Mouse (Mus musculus) forebrain, embryonic 15.5 days (tissue): ENCODE results near the gene Gm5148. TPM values are rescaled to one million over a fixed set of nuclear protein-coding genes. Genes with fewer than 3 reads are reported as not detected.

Source experiments
- ATAC-seq: fragments of 200-750 bp; cut with Nextera tagmentation; replicated peaks from 2 replicates; pipeline ENCODE4 v1.8.0; 2017; ENCODE audit warnings: mild to moderate bottlenecking, moderate TSS enrichment, moderate library complexity
- H3K27ac ChIP-seq: fragments of 300-500 bp; sonication (generic); replicated peaks from 2 replicates; pipeline ENCODE4 v1.5.1; 2015; ENCODE audit warnings: mild to moderate bottlenecking, inconsistent platforms
- H3K27me3 ChIP-seq: fragments of 300-500 bp; sonication (generic); 2 replicates; pipeline ENCODE4 v1.6.1; 2015; ENCODE audit warnings: inconsistent platforms
- H3K36me3 ChIP-seq: fragments of 300-500 bp; sonication (generic); 2 replicates; pipeline ENCODE4 v1.6.1; 2015; ENCODE audit warnings: mild to moderate bottlenecking, inconsistent platforms
- H3K4me1 ChIP-seq: fragments of 300-500 bp; sonication (generic); 2 replicates; pipeline ENCODE4 v1.6.1; 2015; ENCODE audit warnings: inconsistent platforms
- H3K4me2 ChIP-seq: fragments of 300-500 bp; sonication (generic); replicated peaks from 2 replicates; pipeline ENCODE4 v1.6.1; 2015; ENCODE audit warnings: mild to moderate bottlenecking, inconsistent platforms
- H3K4me3 ChIP-seq: fragments of 300-500 bp; sonication (generic); 2 replicates; pipeline ENCODE4 v1.5.1; 2015; ENCODE audit warnings: mild to moderate bottlenecking, inconsistent platforms
- H3K9ac ChIP-seq: fragments of 300-500 bp; sonication (generic); replicated peaks from 2 replicates; pipeline ENCODE4 v1.6.1; 2015; ENCODE audit warnings: mild to moderate bottlenecking, inconsistent platforms
- H3K9me3 ChIP-seq: fragments of 300-500 bp; sonication (generic); 2 replicates; pipeline ENCODE4 v1.6.1; 2016; ENCODE audit warnings: inconsistent platforms
- WGBS: fragments of 180-500 bp; shearing (Covaris S2); methylation state at CpG from one replicate; pipeline ENCODE4 v1.1.7; 2015; ENCODE audit warnings: mixed read lengths; 5-methylcytosine and 5-hydroxymethylcytosine counted together
- polyA plus RNA-seq: library from polyadenylated mRNA; unstranded; fragments of >200 nt; fragmentation: Nextera tagmentation; extraction: Ambion mirVana; gene quantifications from 2 replicates; pipeline ENCODE4 v1.2.1, GENCODE M21; 2015

Gene Gm5148
- polyA plus RNA-seq, 1 experiment from 2014 or later, result 5.7 TPM

DNA sequence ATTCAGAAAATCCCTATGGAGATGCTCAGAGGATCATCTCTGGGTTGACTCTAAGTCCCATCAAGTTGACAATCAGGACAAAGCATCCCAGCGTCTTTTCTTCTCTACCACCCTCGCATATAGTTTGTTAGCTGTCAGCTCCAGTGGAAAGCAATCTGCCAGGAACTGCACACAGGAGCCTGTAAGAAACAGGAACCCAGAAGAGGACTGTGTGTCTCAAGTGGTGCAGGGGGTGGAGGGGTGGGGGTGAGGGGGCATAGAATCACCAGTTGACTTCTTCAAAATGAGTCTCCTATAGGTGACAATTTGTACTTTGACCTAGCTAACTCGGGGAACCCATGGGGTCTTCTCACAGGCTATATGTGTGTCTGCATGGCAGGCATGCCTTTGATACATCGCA, 12.7 kb downstream of the Gm5148 start:
- Histone ChIP-seq H3K27me3 (no peaks in the 10 kb centered on the region), H3K4me1 (no peaks in the 10 kb centered on the region), H3K4me2 (no peak overlapping the region), H3K9ac (no peak overlapping the region), H3K4me3 (no peak overlapping the region), H3K36me3 (no peaks in the 10 kb centered on the region), H3K9me3 (no peaks in the 10 kb centered on the region), H3K27ac (no peak overlapping the region)
- no peak for ATAC-seq
- 88% methylated on average over 4 of the region's 4 CpGs for WGBS

DNA sequence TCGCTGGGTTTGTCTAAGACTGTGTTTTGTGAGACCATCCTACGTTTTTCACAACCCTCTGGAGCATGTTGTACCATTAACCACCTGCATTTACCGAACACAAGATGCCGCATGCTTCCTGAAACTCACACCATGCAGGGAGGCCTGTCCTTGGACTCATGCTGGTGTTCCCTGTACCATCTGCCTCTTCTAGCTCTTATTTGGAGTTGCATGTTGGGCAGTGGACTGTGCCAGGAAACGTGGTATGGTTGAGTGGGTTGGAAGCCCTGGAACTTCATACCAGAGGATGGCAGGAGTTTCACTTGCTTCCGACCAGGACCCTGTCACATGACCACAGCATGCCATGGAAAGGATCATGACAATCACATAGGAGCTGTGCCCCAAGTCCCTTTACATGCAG, 16.5 kb downstream of the Gm5148 start:
- Histone ChIP-seq H3K27me3 (no peaks in the 10 kb centered on the region), H3K9me3 (no peaks in the 10 kb centered on the region), H3K27ac (no peak overlapping the region), H3K9ac (no peak overlapping the region), H3K36me3 (no peaks in the 10 kb centered on the region), H3K4me1 (no peaks in the 10 kb centered on the region), H3K4me3 (no peak overlapping the region), H3K4me2 (no peak overlapping the region)
- WGBS, result 88% methylated on average over 6 of the region's 6 CpGs
- no peak for ATAC-seq

DNA sequence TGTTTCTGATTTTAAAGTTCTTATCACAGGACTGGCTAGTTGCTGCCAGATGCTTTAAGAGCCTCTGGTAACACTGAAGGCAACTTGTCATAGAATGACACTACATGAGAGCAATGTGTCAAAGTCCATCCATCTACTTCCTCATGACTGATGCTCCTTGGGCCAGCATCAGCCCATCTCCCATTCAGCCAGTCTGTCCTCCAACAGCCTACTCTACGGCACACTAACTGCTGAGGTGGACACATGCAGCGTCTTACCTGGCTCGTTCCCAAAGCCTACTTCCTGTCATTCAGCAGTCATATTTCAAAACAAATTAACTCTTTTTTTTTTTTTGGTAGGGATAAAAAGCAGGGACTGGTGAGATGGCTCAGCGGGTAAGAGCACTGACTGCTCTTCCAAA, 17.9 kb downstream of the Gm5148 start:
- no peak overlapping the region for H3K4me3 ChIP-seq
- no peaks in the 10 kb centered on the region for H3K27me3 ChIP-seq
- no peaks in the 10 kb centered on the region for H3K36me3 ChIP-seq
- no peak for ATAC-seq
- no peak overlapping the region for H3K27ac ChIP-seq
- no peaks in the 10 kb centered on the region for H3K4me1 ChIP-seq
- no peak overlapping the region for H3K9ac ChIP-seq
- WGBS, result 90% methylated on average over 4 of the region's 4 CpGs
- H3K4me2 ChIP-seq, result no peak overlapping the region
- no peaks in the 10 kb centered on the region for H3K9me3 ChIP-seq

DNA sequence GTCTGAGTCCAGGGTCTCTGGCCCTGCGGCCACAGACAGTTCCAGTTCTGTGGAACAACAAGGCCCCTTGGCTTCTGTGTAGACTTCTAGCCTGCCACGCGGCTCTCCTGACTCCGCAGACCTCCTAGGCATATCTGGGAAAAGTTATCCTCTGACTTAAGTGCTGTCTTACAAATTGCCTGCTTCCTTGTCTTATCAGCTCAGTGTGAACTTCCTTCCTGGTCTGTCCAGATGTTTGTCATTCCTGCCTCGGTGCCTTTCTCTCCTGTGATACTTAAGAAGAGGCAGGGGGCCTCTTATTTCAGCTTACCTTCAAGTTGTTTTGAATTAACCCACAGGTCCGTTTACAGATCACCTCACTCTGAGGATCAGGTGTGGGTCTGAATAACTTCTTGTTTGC, 18.9 kb downstream of the Gm5148 start:
- H3K4me3 ChIP-seq, result no peak overlapping the region
- no peak for ATAC-seq
- no peak overlapping the region for H3K9ac ChIP-seq

DNA sequence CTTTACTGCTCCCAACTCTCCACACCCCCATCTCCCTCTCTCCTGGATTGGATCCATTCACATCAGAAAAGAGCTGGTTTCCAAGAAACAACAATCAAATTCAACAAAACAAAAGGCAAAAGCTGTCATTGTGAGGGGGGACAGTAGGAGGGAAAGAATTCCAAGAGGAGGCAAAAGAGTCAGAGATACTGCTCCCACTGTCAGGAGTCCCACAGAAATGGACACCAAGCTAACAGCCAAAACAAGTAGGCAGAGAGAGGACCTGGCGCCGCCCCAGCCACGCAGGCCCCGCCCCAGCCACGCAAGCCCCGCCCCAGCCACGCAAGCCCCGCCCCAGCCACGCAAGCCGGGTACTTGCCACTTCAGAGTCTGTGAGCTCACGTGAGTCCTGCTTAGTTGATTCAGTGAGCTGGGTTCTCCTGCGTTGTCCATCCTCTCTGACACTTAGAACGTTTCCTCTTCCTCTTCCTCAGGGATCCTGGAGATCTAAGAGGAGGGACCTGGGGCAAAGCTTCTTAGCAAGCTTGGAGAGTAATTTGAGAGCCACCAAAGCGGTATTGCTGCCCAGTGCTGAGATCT, 19.5 kb downstream of the Gm5148 start:
- Histone ChIP-seq H3K36me3 (no peaks in the 10 kb centered on the region), H3K4me1 (no peaks in the 10 kb centered on the region), H3K9ac (no peak overlapping the region), H3K9me3 (no peaks in the 10 kb centered on the region), H3K4me2 (no peak overlapping the region), H3K27ac (no peak overlapping the region), H3K4me3 (no peak overlapping the region), H3K27me3 (no peaks in the 10 kb centered on the region)
- no peak for ATAC-seq
- WGBS, result 49% methylated on average over 14 of the region's 14 CpGs

More for the DNA sequence above, 18.9 kb downstream of the Gm5148 start:
- Histone ChIP-seq H3K36me3 (no peaks in the 10 kb centered on the region), H3K4me2 (no peak overlapping the region), H3K27ac (no peak overlapping the region), H3K4me1 (no peaks in the 10 kb centered on the region), H3K9me3 (no peaks in the 10 kb centered on the region), H3K27me3 (no peaks in the 10 kb centered on the region)
- 64% methylated on average over 6 of the region's 6 CpGs for WGBS

DNA sequence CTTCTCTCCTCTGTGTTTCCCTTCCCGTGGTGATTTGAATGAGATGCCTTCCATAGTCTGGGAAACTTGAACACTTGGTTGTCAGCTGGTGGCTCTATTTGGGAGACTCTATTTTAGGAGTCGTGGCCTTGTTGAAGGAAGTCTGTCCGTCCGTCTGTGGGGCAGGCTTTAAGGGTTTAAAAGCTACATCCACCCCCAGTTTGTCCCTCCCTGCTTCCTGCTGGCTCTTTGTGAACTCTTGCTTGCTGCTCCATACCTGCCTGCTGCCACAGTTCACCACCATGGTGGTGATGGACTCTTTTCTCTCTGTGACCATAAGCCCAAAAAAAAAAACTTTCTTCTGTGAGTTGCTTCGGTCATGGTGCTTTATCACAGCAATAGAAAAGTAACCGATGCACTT, 21.2 kb downstream of the Gm5148 start:
- Histone ChIP-seq H3K4me1 (no peaks in the 10 kb centered on the region), H3K36me3 (no peaks in the 10 kb centered on the region), H3K9me3 (no peaks in the 10 kb centered on the region), H3K27ac (no peak overlapping the region), H3K4me3 (no peak overlapping the region), H3K4me2 (no peak overlapping the region), H3K9ac (no peak overlapping the region), H3K27me3 (no peaks in the 10 kb centered on the region)
- no peak for ATAC-seq
- 95% methylated on average over 6 of the region's 6 CpGs for WGBS

DNA sequence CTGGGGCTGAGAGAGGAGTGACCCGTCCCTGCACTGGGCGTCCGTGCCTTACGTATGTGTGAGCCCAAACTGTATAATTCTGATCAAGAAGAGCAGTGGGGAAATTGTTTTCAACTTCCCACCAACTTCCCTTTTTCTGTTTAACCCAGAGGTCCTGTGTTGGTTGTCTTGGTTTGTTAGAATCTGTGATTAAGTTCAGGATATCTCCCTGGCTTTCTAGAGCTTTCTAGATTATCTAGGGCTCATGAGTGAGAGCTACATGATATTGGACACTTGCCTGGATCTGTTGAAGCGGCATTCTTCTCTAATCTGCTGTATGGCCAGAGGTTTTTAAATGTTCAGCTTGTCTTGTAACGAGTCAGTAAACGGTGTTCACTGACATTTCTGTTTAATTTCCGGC, 30.7 kb downstream of the Gm5148 start:
- no peak overlapping the region for H3K4me2 ChIP-seq
- H3K36me3 ChIP-seq, result no peaks in the 10 kb centered on the region
- H3K9ac ChIP-seq, result no peak overlapping the region
- H3K27me3 ChIP-seq, result no peaks in the 10 kb centered on the region
- H3K4me1 ChIP-seq, result no peaks in the 10 kb centered on the region
- H3K9me3 ChIP-seq, result no peaks in the 10 kb centered on the region
- H3K4me3 ChIP-seq, result no peak overlapping the region
- H3K27ac ChIP-seq, result no peak overlapping the region
- ATAC-seq, result no peak
- WGBS, result 80% methylated on average over 8 of the region's 8 CpGs

DNA sequence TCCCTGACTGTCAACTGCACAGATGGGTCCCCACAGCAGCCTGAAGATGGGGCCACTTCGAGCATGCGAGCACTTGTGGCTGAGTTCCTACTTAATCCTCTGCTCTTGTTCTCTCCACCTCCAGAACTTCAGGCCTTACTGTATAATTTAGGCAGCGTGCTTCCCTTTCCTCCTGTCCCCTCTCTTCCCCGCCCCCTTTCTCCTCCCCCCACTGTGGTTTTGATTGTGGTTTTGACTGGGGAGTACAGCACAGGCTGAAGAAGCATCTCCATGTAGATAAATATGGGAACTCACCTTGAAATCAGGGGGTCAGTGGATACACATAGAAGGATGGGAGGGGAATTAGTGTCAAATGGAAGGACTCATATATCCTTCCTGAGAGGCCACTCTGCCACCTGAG, 31.3 kb downstream of the Gm5148 start:
- no peaks in the 10 kb centered on the region for H3K36me3 ChIP-seq
- H3K9me3 ChIP-seq, result no peaks in the 10 kb centered on the region
- no peaks in the 10 kb centered on the region for H3K27me3 ChIP-seq
- no peaks in the 10 kb centered on the region for H3K4me1 ChIP-seq
- no peak overlapping the region for H3K27ac ChIP-seq
- H3K4me2 ChIP-seq, result no peak overlapping the region
- ATAC-seq, result no peak
- WGBS, result 84% methylated on average over 4 of the region's 4 CpGs
- no peak overlapping the region for H3K4me3 ChIP-seq
- no peak overlapping the region for H3K9ac ChIP-seq

DNA sequence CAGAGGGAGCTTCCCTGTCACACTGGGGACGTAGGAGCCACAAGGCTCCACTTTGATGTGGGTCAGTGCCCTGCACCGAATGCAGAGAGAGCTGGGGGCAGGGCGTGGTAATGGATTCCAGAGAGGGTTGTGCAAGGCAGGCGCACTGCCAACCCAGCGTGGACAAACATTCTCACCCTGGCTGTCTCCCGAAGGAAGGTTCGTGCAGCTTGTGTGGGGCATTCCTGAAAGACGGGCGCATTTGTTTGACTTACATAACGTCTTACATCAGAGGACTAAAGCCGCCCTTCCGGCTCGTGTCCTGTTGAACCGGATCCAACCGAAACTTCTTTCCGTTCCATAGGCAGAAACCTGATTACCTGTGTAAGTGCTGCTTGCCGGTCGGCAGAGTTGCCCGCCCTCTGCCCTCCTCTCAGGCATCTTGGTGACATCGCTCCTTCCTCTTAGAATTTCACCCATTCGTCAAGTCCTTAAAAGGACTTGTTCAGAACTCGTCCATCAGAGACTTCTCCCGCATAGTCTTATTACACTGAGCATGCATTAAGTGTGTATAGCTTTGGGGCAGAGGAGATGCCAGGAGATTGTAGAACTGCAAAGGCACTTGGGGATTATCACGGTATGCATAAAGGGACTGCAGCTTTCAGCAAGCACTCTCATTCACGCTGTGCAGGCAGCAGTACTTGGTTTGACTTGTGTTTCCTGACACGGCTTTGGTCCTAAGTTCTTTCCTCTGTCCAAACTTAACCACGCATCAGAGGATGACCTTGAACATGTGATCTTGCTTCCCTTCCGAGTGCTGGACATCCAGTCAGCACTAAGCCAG, 36.9 kb downstream of the Gm5148 start:
- Histone ChIP-seq H3K9ac (peak overlapping the region; percentile 23), H3K27ac (no peak overlapping the region), H3K4me3 (peak overlapping the region; percentile 28), H3K36me3 (no peaks in the 10 kb centered on the region), H3K27me3 (no peaks in the 10 kb centered on the region), H3K4me2 (peak overlapping the region; percentile 47), H3K9me3 (no peaks in the 10 kb centered on the region), H3K4me1 (no peaks in the 10 kb centered on the region)
- ATAC-seq, result no peak
- WGBS, result 28% methylated on average over 28 of the region's 28 CpGs

DNA sequence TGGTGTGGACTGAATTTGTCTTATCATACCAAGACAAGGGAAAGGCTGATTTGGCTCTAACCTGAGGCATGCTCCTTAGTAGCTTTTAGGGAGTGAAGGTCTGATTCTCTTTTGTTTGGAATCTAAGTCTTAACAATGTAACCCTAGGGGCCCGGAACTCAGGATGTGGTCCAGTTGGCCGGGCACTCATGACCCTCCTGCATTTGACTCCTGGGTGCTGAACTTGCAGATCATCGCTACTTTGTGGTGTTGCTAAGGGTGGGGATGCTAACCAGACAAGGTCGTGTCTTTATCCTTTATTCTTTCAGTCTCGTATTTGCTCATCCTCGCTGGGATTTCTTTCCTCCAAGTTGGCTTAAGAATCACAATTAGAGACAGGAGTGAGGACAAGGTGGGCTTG, 37.5 kb downstream of the Gm5148 start:
- Histone ChIP-seq H3K9ac (no peak overlapping the region; the same call in 1 of the 2 replicates), H3K4me2 (peak overlapping the region; percentile 47), H3K4me1 (no peaks in the 10 kb centered on the region), H3K9me3 (no peaks in the 10 kb centered on the region), H3K36me3 (no peaks in the 10 kb centered on the region), H3K27ac (no peak overlapping the region), H3K4me3 (peak overlapping the region; percentile 28), H3K27me3 (no peaks in the 10 kb centered on the region)
- WGBS, result 32% methylated on average over 6 of the region's 6 CpGs
- ATAC-seq, result no peak

DNA sequence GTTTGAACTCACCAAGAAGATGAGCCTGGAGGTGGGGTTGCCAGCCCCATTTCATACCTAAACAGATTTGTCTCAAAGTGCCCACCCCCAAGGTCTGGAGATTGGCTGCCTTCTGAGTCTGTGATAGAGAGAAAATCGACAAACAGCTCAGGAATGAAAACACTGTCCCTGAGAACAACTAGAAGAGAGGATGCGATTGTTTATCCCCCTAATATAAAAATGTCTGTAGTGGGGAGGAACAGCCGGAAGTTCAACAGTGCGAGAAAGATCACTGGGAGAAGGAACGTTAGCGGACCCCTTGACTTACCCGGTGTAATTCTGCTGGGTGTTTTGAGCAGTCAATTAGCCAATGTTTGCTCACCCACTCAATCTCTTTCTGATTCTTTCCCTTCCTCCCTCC, 38.1 kb downstream of the Gm5148 start:
- Histone ChIP-seq H3K9me3 (no peaks in the 10 kb centered on the region), H3K4me3 (no peak overlapping the region), H3K4me1 (no peaks in the 10 kb centered on the region), H3K36me3 (no peaks in the 10 kb centered on the region), H3K27ac (no peak overlapping the region), H3K27me3 (no peaks in the 10 kb centered on the region), H3K4me2 (no peak overlapping the region), H3K9ac (no peak overlapping the region)
- WGBS, result 54% methylated on average over 7 of the region's 7 CpGs
- ATAC-seq, result no peak

DNA sequence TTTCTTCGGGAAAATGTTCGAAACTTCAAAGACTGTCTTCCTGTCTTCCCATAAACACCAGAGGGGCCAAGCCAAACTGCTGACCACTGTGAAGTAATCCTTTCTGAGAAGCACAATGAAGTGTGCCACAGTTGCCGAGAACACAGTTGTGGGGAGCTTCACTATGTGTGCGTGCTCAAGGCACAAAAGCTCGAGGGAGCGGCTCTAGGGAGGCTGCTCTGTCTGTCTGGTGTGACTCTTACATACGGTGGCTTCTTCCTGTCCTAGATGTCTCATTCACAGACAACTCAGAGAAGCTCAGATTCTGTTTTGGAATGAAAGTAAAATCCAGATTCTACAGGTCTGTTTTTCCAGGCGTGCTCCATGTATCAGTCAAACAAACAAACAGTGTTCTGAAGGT, 48.0 kb downstream of the Gm5148 start:
- H3K4me1 ChIP-seq, result no peaks in the 10 kb centered on the region
- H3K27me3 ChIP-seq, result no peaks in the 10 kb centered on the region
- no peak overlapping the region for H3K9ac ChIP-seq
- no peak overlapping the region for H3K4me2 ChIP-seq
- no peaks in the 10 kb centered on the region for H3K36me3 ChIP-seq
- 74% methylated on average over 8 of the region's 8 CpGs for WGBS
- H3K27ac ChIP-seq, result no peak overlapping the region
- H3K9me3 ChIP-seq, result no peaks in the 10 kb centered on the region
- ATAC-seq, result no peak
- H3K4me3 ChIP-seq, result no peak overlapping the region

DNA sequence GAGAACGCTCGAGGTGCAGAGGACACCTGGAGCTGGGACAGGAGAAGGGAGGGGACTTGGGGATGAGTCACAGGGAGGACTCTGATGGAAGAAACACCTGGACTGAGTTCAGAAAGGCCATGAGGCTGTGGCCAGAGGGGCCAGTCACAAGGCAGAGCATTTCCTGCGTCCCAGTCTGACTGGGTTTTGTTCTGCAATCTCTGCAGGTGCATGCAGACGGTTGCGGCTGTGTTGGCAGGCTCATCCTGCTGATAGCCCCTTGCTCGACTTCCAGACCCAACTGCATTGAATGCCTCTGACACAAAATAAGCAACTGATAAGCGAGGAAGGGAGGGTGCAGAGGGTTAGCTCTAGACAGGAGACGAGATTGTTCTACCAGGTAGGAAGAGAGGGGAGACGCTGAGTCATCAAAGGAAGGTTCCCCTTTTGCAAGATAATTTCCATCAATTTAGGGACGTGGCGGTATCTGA, 49.2 kb downstream of the Gm5148 start:
- WGBS, result 83% methylated on average over 11 of the region's 11 CpGs
- ATAC-seq, result no peak
- no peaks in the 10 kb centered on the region for H3K36me3 ChIP-seq
- no peak overlapping the region for H3K27ac ChIP-seq
- no peaks in the 10 kb centered on the region for H3K4me1 ChIP-seq
- no peak overlapping the region for H3K9ac ChIP-seq
- H3K27me3 ChIP-seq, result no peaks in the 10 kb centered on the region
- no peak overlapping the region for H3K4me3 ChIP-seq
- no peak overlapping the region for H3K4me2 ChIP-seq
- H3K9me3 ChIP-seq, result no peaks in the 10 kb centered on the region
